Mouse (Mus musculus) ovary, postnatal 36 days (tissue): ENCODE results near the gene Oaf.

Experiments
- DNase-seq: peaks from one replicate; pipeline ENCODE4 v3.0.0; 2022; ENCODE audit warnings: low spot score, mixed read lengths

The Oaf gene

DNA sequence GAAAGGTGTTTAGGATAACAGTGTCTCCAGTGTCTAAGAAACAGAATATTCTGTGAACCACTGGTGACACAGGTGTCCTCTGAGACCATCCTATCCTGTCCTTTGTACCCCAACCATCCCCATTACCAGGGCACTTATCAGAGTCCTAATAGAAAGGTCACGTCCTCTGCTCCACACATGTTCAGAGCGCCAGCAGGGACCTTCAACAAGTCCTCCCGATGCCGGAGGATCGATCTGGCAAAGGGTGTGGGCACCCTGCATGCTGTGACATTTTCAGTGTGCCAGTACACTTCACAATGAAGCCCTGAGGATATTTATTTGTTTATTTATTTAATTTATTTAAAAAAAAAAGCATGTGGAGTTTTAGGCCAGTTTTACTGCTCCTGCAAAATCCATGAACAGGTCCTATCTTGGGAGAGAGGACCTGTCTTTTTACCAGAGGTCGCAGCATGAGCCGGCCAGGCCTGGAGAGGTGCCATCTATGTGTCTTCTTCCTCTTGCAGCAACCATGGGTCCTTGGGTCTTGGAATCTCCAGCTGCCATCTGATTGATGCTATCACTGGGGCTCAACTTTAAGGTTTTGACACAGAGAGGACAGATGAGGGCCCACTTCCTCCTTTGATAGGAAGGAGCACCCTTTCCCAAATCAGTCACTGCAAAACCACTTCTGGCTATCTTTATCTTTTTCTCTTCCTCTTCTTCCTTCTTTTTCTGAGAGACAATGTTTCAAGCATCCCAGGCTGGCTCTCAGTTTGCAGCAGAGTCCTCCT is 6.3 kb upstream of the Oaf start:
- DNase-seq = no peak

- no peak for DNase-seq
These were observed 2.7 kb upstream of the Oaf start for GRCm38 (mm10) chr9:43242432-43242831.

GRCm38 (mm10) chr9:43241970-43242369 is 2.3 kb upstream of the Oaf start:
- DNase-seq = no peak

- DNase-seq = no peak
These were observed 1.6 kb upstream of the Oaf start for GRCm38 (mm10) chr9:43241291-43241690.

DNA sequence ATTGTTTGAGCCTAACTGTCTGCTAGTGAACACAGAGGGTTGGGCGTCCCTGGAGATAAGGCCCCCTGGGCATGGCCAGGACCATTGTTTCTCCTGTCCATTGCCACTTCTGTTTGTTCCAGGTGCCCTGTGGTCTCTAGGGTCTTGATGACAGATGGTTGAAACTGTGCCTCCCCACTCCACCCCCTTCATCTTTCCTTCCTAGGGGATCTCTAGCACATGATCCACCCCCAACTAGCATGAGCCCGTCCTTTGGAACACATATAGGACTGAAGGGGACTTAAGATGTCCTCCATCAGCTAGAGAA is 836 bp upstream of the Oaf start:
- no peak for DNase-seq

- DNase-seq = no peak
These were observed 823 bp downstream of the Oaf start for GRCm38 (mm10) chr9:43238631-43239545.

GRCm38 (mm10) chr9:43238167-43238566 is 1.5 kb downstream of the Oaf start:
- no peak for DNase-seq

DNA sequence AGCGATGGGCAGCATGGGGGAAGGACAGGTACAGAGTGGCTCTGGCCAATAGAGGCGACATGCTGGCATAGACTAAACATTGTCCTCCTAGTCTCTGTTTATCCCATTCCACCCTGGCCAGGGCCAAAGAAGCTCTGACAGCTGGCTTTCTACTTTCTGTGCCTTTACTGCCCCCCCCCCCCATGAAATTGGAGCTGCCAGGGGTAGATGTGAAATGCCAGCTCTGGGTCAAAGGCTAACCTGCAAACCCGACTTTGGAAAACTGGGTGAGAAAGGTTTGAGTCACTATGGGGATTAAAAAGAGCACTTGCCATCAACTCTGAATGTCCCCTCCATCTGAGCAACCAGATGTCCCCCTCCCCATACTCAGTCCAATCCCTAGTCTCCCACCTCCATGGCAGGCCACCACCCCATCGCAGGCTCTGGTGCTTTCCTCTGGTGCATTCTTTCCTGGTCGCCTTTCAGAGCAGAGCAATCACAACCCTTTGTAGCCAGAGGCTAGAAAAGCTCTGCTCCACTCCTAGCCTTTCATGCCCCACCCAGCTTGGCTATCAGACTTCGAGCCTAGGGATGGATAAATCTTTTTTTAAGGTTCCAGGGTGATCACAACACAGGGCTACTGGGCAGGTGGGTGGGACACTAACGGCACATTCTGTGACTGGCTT is 2.5 kb downstream of the Oaf start:
- no peak for DNase-seq

DNA sequence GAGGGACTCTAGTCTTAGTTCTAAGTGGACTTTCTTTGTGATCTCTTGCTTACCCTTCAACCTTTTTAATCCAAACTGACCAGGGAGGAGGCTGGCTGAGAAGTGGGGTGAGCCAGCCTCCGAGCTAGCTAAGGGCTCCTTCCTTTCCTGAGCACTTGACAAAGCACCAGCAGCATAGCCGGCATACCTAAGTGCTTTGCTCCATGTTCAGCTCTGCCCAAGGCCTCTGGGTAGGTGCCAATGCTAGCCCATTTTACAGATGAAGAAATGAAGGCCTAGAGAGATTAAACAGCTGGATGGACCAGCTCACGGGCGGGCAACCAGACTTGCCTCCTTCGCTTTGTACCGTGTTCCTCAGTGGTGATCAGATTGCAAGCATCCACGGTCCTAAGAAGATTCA is 3.1 kb downstream of the Oaf start:
- DNase-seq = no peak

- no peak for DNase-seq
These were observed 3.6 kb downstream of the Oaf start for GRCm38 (mm10) chr9:43236106-43236505.

DNA sequence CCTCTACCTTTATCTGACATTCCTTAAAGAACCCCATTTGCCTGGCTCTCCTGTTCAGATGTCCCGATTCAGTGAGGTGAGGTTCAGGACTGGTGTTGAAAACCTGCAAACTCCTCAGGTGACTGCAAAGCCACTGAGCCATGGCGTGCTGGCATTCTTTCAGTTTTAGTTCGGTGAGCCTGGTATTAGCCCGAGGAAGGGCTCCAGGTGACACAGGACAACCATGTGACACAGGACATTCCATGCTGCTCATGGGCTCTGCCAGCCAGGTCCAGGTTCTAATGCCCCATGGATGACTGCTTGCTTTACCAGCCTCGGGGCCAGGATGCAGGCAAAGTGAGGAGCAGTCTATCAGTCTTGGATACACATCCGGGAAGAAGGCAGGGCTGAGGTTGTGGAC is 4.4 kb downstream of the Oaf start:
- no peak for DNase-seq

- DNase-seq = no peak
These were observed 5.2 kb downstream of the Oaf start for GRCm38 (mm10) chr9:43234496-43234895.

- no peak for DNase-seq
These were observed 6.2 kb downstream of the Oaf start for GRCm38 (mm10) chr9:43233515-43233914.

GRCm38 (mm10) chr9:43233044-43233443 is 6.7 kb downstream of the Oaf start:
- DNase-seq = no peak

- no peak for DNase-seq
These were observed 7.4 kb downstream of the Oaf start for GRCm38 (mm10) chr9:43232286-43232685.

DNA sequence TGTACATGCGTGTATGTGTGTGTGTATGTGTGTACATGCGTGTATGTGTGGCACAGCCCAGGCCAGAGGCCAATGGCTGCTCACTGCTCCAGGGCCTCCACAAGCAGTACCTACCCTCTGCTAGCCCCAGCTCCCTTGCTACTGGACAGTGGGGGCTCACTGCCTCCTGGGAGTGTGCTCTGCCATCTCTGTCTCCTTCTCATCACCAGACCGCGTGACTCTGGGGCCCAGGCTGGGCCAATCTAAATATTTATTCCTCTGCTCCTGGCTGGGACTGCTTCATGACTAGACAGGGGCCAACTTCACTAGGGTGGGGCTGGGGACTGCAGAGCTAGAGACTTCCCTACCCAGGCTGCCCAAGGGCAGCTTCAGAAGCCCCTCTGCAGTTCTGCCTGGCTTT is 7.9 kb downstream of the Oaf start:
- no peak for DNase-seq

DNA sequence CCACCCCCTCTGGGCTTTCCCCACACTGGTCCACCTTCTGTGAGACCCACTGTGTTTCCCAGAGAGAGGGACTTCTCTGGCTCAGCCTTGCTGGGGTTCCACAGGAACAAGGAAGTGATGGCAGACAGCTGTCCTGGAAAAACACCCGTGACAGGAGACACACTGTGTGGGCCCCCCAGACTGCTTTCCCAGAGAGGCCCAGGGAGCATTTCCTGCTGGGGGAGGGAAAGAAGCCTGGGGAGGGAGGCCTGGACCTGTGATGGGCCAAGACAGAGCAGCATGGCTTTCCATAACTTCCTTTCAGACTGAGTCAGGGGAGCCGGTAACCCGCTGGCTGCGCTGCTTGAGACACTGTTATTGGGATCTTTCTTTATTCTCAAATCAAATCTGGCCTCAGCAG is 8.8 kb downstream of the Oaf start:
- DNase-seq = no peak

DNA sequence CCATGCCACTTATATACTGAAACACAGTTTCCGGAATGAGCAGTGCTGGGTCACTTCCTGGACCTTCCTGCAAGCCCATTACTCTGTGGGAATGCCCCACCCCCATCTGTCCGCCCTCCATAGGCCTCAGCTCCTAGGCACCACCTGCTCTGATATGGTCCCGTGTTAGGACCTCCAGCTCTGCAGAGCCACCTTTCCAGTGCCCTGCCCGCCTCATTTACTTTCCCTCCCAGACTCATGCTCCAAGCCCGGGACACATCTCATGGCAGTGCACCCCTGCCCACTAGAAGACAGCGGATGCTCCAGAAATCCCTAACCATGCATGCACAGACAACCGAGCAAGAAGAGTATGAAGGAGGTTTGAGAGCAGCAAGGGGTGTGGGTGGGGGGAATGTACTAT is 9.7 kb downstream of the Oaf start:
- DNase-seq = no peak

- DNase-seq = no peak
These were observed 10.3 kb downstream of the Oaf start for GRCm38 (mm10) chr9:43229398-43229895.

- no peak for DNase-seq
These were observed 11.0 kb downstream of the Oaf start for GRCm38 (mm10) chr9:43228745-43229144.

GRCm38 (mm10) chr9:43227626-43228025 is 12.1 kb downstream of the Oaf start:
- DNase-seq = no peak

DNA sequence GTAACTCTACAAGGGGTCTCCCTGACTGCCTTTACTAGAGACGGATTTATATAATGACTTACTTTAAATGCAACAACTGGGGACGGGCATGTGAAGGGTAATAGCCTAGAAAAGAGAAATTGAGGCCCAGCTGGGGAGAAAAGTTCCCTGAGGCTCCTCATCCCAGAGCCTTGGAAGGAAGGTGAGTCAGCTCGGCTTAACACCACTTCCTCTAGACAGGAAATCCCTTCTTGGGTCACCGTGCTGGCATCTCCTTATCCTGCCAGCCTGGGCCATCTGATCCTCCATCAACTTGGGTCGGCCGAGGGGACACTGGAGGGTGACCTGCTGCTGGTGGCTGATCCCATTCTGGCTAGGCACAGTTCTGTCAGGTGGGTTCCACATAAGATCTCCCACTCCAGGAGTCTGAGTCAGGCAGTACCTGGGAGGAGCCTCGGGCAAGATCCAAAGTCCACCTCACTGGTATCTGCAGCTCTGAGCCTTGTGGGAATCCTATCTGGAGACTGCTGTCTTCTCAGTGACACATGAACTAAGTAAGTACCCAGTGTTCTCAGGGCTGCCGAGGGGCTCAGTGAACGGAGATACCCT is 13.0 kb downstream of the Oaf start:
- no peak for DNase-seq
